Mouse (Mus musculus) gonadal fat pad, adult 2 months (tissue): ENCODE measurements around the gene Gpr37l1. TPM values are rescaled to one million over a fixed set of nuclear protein-coding genes. Genes with fewer than 3 reads are reported as not detected.

Source experiments
- DNase-seq: peaks from one replicate; pipeline ENCODE4 v3.0.0-alpha.2; 2012; ENCODE audit warnings: low read depth
- polyA plus RNA-seq: library from polyadenylated mRNA; depleted of rRNA; stranded (reverse); fragments of >200 nt; gene quantifications from 2 replicates; pipeline ENCODE4 v1.2.3, GENCODE M21; 2012

The Gpr37l1 gene
- polyA plus RNA-seq, 1 experiment, result 1.00 TPM

- no peak for DNase-seq
Observed at GRCm38 (mm10) chr1:135147702-135148058, 19.8 kb downstream of the Gpr37l1 start.

DNA sequence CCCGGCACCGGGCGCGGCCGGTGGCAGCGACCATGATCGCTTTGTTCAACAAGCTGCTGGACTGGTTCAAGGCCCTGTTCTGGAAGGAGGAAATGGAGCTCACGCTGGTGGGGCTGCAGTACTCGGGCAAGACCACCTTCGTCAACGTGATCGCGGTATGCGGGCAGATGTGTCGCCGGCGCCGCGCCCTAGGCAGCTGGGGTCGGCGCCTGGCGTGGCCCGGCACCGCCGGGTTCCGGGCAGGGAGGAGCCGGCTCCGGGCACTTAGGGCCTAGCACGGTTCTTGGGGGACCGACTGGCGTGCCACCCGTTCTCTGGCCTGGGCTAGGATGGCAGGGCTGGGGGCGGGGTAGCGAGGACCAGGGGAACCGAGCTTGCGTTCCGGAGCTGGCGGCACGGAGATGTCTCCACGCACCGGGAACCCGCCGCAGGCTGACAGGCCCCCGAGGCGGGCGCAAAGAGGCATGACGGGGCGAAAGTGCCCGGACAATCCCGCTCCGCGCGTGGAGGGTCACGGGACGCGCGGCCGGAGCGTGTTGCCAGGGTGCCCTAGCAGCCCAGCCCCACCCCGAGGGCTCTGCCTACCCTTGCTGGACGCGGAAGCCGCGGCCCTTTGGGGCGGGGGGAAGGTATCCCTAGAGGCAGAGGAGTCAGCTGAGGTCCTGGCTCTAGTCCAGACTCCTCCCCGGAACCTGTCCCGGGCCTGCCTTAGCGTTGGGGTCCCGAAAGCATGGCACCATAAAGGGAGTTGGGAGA is 20.4 kb downstream of the Gpr37l1 start:
- DNase-seq, result no peak

DNA sequence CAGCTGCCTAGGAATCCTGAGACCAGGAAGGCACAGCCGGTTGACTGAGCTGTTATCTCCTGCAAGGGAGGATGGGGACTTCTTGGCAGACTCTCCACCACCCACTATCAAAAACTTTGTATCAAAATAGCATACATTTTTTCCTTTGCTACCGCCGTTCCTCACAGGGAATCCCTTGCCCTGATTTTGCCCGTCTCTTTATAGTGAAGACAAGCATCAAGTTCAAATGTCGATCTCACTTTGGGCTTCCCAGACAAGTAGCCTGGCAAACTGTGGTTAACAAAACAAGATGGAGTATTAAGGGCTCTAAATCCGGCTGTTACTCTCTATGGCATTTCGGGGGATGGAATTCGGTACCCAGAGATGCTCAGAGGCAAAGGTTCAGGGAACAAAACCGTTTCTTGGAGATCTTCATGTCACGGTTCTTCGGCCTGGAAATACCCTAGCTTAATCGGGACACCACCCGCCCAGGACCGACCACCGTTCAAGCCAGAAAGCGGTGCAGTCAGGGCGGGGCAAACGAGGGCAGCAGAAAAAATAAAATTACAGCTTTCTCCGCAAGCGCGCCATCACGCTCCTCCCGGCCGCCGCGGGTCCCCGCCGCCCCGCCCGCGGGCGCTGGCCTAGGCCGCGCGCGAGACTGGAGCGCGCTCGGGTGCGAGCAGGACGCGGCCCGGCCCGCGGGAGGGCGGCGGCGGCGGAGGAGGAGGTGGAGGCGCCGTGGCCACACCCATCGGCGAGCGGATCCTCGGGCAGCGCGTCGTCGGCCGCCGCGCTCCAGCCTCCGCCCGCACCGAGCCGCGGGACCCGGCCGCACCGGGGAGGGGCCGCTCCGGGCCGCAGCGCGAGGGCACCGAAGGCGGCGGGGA is 21.2 kb downstream of the Gpr37l1 start, which contains the start of gene Arl8a:
TSS of gene Arl8a (plus strand) at position 748 of the 869 bp plus-strand sequence.
- no peak for DNase-seq

- DNase-seq, result no peak
Observed at GRCm38 (mm10) chr1:135143940-135144339, 23.5 kb downstream of the Gpr37l1 start.

DNA sequence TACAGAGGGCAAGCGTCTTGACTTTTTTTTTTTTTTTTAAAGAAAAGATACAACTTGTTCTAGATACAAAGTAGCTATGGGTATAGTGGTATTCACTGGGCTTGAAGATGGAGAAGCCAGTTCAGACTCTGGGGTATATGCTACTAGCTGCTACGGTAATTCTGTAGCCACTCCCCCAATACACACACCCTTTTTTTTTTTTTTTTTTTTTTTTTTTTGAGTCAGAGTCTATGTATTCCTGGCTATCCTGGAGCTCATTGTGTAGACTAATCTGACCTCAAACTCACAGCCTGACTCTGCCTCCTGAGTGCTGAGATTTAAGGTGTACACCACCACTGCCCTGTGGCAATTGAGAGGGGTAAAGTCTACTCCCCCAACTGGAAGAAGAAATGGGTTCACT is 25.0 kb downstream of the Gpr37l1 start:
- DNase-seq, result no peak

- DNase-seq, result no peak
Observed at GRCm38 (mm10) chr1:135139906-135140305, 27.6 kb downstream of the Gpr37l1 start.

GRCm38 (mm10) chr1:135136500-135136899 is 31.0 kb downstream of the Gpr37l1 start:
- no peak for DNase-seq

DNA sequence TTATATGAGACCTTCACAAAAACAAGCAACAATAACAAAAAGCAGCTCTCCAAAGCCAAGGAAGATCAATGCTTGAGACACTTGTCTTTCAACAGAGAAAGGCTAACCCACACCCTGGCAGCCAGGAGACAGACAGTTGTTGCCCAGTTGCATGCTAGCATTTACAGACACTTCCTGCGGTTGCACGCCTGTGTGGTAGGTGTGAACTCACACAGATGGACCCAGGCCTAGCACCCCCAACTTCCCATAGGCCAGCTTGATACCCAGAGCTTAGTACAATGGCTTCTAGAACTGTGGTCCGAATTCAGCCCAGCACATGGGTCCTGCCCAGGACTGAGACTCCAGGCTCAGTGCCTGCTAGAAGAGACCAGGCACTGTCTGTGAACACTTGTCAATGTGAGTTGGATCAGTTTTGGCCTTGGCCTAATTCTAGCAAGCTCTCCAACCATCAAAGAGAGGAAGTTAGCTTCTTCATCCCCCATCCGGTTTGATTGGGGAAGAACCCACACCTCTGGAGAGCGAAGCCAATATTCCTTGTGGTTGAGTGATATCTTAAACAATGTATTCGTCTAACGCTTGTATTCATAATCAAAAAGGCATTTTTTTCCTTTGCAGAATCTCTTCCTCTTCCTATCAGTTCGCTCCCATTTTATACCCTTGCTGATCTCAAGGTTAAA is 32.2 kb downstream of the Gpr37l1 start:
- DNase-seq, result no peak

DNA sequence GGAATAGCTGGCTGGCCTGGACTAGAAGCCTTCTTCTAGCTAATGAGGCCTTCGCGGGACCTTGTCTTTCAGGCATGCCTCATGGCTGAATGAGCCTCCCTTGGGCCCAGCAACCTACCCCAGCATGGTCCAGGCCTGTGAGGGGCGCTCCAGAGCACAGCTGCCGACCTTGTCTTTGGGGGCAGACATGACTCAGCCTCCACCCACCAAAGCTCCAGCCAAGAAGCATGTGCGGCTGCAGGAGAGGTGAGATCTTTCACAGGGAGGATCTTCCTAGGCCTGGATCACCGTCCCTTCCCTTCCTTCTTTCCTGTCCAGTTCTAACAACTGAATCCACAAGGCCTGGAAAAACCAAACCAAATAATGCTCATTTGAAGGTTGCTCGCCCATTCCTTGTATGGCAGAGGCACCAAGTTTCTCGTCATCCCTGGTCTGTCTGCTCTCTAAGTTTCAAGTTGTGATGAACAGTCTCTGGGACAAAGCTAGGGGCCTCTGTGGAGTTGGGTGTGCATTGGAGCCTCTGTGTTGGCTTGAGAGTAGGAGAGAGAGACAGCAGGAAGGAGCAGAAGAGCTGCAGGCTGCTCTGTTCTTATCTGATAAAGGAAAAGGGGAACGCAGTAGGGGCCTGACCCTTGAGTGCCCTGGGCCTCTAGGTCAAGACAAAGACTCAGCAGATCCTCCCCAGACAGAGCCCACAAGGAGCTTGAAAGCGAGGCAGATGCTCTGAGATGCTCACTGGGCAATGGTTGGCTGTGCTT is 33.6 kb downstream of the Gpr37l1 start:
- no peak for DNase-seq

GRCm38 (mm10) chr1:135132893-135133369 is 34.5 kb downstream of the Gpr37l1 start:
- no peak for DNase-seq

- DNase-seq, result no peak
Observed at GRCm38 (mm10) chr1:135132473-135132872, 35.0 kb downstream of the Gpr37l1 start, which contains the start of gene Ptpn7. TSS of gene Ptpn7 (plus strand) at chr1:135132700.

DNA sequence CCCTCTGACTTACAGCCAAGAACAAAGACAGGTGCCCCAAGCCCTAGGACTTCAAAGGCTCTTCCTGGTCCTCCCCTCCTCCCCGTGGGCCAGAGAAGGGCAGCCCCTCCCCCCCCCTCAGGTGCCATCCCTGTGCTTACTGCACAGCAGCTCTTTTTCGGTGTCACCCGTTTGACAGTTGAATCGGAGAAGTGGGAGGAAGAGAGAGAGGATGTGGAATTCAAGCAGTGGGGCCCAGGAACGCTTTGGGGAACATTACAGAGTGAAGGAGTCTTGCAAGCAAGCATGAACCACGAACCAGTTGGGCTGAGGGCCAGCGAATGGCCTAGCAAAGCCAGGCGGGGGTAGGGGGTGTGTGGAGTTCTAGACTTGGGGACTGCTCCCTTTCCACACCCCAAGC is 35.9 kb downstream of the Gpr37l1 start:
- no peak for DNase-seq

DNA sequence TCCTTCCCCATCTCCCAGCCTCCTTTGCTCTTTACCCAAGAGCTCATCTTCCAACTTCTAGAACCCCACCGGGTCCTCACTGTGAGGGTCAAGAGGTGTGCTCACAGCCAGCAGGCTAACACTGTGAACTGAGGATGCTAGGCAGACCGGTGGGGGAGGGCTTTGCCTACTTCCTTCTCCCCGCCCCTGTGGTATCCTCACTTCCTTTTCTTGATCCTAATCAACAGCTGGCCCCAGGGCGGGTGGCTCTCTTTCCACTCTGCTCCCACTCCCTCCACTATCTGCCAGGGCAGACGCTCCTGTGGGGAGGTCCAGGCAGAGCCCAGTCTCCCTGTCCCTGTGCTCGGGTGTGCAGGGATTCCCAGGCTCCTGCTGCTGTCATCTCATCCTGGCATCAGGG is 36.4 kb downstream of the Gpr37l1 start:
- no peak for DNase-seq

- DNase-seq, result no peak
Observed at GRCm38 (mm10) chr1:135130376-135131018, 37.0 kb downstream of the Gpr37l1 start.

GRCm38 (mm10) chr1:135129543-135130183 is 37.8 kb downstream of the Gpr37l1 start:
- no peak for DNase-seq

- DNase-seq, result no peak
Observed at GRCm38 (mm10) chr1:135128986-135129385, 38.5 kb downstream of the Gpr37l1 start.

DNA sequence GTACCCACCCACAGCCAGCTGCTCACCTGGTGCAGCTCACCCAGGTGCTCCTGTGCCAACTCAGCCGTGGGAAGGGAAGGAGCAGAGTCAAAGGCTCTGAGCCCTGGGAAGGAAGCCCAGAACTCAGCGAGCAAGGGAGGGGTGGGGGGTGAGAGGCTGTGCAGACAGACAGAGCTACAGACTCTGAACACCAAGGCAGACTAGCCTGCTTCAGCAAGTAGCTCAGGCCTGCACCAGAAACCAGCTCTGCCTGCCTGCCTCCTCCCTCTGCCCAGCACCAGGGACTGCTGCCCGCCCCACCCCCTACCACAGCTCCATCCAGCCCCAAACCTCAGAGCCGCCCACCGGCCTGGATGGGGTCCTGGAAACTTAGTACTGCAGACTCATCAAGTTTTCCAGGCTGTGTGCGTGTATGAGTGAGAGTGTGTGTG is 39.5 kb downstream of the Gpr37l1 start:
- DNase-seq, result peak; percentile 28

GRCm38 (mm10) chr1:135126443-135127027 is 40.9 kb downstream of the Gpr37l1 start:
- DNase-seq, result no peak

- DNase-seq, result peak; percentile 24
Observed at GRCm38 (mm10) chr1:135125990-135126389, 41.5 kb downstream of the Gpr37l1 start.
